Mouse (Mus musculus) lung, postnatal 0 days (tissue): ENCODE measurements around the gene Camta1.

Experiments
- CTCF ChIP-seq: IDR thresholded peaks from 2 replicates; pipeline ENCODE4 v1.5.1; 2016; ENCODE audit warnings: antibody characterized with exemption, mild to moderate bottlenecking
- EP300 ChIP-seq: IDR thresholded peaks from 2 replicates; pipeline ENCODE4 v1.6.1; 2016; ENCODE audit warnings: antibody characterized with exemption, mild to moderate bottlenecking, control low read depth

DNA sequence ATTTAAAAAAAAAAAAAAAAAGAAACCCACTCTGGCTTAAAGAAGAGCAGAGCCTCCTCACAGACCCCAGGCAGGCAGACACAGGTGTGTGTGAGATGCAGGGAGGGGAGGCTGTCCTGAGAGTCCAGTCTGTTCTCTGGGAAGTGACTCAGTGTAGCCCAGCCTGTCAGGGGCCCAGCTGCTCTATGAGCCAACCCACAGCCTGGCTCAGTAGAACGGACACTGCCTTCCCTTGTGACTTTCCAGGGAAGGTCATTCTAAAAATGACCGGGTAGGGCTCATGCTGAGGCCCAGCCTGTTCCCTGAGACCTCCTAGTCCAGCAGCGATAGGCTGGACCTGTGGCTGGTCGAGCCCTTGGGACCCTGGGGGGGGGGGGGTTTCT, 667.0 kb downstream of the Camta1 start:
- TF ChIP-seq CTCF (no peak), EP300 (no peak)
